Mouse (Mus musculus): ENCODE data around the gene Plekha8.

Gene Plekha8

DNA sequence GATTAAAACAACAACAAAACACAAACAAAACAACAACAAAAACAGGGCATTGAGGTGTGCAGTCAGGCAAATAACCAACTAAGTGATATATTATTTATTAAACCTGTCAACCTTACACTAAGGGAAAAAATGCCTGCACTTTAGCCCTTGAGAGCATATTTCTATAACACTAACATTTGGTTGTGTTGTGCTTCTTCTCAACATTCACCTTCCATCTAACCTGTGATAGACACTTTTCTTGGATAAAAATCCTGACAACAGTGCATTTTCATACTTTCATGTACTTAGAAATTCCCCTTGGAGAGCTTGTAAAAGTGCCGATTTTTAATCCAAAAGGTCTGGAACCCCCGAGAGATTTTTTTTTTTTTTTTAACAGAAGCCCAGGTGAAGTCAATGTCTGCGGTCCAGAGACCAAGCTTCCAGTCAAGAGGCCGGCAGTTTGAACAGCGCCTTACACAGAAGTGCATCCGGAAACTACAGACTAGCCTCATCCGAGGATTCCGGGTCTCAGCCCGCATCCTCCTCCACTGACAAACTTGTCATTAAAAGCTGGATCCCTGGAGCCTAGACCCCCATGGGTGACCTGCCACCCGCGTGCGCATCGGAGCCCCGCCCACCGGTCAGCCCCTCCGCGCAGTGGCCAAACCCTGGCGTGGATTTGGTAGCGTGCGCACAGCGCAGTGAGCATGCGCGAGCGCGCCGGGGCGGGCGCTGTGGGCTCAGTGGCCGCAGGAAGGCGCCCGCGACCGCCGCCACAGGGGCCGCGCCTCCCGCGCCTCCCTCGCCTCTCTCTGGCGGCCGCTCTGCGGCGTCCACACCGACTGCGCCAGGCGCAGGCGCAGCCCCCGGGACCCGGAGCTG, at the start of gene Plekha8:
TSS of gene Plekha8 (plus strand) at position 643 of the 861 bp plus-strand sequence.
- peak; percentile 91 for DNase-seq

DNA sequence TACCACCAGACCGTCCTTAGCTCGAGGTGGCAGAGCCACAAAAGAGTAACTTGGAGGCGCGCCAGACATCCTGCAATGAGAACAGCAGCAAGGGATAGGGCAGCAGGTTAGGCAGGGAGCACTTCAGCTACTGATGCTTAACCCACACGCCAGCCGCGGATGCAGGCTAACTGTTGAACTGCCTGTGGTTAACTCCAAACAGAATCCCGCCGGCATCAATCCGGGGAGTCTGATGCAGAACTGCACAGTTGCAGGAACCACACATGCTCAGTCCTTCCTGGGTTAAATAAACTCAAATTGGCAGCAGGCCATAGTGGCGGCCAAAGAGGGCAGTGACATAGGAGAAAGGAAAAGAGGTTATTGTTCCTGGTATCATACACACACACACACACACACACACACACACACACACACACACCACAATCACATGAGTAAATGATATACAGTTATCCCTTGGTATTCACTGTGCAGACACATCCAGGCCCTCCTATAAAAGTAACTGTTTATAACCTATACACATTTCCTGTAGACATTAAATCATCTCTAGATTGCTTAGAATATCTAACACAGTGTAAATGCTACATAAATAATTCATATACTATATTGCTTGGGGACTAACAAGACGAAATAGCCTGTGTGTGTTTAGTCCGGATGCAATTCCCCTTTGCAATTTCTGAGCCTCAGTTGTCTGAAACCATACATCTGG, 46.4 kb upstream of the Plekha8 start:
- DNase-seq = peak; percentile 78

DNA sequence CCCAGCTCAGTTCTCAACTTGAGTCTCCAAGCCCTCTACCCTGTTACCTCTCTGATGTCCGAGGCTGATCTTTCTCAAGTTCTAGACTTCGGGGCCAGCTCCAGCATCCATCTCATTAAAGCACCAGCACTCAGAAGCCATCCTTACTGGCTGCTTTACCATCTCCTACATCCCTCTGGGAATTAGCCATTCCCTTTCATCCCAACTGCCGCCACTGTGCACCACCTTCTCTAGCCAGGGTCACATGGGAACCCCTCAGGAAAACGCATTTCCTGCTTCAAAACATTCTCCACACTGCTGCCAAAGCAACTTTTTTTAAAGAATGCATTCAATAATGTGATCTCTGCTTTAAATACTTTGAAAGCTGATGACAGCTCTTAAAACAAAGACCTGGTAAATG, 45.6 kb upstream of the Plekha8 start:
- DNase-seq = no peak

DNA sequence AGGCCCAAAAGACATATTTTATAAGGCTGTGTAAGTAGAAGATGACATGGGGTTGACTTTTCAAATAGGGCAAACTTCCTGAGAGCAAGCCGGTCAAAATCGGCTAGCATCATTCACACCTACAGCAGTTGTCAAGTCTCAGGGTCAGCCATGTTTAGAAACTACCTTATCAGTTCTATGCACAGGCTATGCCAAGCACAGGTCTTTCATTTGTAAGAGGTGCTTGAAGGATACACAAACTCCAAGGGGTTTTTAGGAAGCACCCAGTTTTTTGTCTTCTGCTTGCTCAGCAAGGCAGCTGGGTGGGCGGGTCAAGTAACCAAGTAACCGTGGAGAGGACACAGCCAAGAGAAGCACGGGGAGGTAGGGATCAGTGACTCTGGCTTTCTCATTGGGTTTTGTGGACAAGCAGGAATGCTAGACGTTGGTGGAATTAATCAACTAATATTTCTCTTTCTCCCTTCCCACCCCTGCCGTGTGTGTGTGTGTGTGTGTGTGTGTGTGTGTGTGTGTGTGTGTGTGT, 44.0 kb upstream of the Plekha8 start:
- DNase-seq = no peak

DNA sequence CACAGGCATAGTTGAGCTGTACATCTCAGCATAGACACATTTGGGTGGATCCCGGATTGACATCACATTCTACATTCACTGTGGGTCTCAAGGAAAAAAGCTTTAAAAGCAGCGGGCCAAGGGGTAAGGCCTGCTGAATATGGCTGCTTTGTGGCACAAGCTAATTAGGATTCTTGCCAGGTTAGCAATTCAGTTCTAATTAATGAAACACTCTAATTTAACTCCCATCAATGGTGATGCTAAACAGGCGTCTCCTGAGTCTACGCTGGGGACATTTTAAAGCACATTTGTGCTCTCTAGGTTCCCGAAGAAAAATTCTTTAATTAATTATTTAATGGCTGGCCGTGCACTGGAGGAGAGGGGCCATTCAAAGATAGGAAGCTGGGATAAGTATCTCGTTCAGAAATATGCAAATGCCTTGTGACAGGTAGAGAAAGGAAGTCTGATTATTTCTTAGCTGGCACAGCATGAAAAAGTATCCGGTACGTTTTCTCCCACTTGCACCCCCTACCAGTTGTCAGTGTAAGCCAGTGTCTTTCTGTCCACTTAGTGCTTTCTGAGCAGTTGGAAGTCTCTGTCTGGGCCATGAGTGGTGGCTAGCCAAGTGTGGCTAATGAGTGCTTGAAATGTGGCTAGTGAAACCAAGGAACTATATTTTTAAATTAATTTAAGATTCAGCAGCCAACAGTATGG, 42.0 kb upstream of the Plekha8 start:
- no peak for DNase-seq

DNA sequence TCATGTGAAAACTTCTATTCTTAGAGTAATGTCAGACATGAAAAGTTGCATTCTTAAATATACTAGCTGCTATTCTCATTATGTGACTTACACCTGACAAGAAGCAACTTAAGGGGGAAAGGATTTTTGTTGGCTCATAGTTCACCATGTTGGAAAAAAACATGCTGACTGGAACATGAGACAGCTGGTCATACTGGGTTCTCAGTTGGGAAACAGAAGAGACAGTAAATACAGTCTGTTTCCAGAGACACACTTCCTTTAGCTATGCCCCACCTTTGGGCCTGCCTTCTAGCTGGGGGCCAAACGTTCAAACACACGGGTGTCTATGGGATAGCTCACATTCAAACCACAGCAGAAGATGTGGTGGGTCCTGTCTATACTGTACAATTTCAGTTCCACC, 41.3 kb upstream of the Plekha8 start:
- DNase-seq = peak; percentile 75

DNA sequence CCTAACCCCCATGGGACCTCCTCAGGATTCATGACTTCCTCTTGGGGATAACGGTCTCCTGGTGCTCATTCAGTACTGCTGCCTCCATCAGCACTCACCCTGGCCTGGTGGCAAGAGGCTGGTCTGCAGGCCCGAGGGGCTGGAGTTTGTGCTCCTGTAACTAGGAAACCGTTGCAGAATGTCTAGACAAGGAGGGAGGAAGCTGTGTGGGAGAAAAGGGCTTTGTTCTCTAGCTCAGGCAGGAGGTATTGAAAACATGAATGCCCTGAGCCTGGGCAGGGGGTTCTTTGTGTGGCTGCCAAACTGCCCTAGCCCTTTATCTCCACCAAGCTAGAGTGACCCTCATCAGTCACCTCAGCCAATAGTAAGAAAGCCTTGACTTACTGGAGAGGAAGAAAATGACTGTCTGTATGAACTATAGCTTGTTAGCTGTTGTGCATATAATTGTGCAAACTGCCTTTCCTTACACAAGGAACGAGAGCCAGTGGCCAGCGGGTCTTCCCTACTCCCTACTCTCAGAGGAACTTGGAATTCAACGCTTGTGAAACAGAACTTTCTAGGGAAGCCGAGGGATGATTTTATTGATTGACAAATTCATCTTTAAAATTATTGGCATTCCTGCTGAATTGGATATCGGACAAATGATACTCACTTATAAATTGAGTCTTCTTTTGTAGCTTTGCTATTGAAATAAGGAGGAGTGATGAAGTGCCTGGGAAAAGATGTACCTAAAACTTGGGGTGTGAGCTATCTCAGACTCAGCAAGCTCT, 40.4 kb upstream of the Plekha8 start:
- no peak for DNase-seq

DNA sequence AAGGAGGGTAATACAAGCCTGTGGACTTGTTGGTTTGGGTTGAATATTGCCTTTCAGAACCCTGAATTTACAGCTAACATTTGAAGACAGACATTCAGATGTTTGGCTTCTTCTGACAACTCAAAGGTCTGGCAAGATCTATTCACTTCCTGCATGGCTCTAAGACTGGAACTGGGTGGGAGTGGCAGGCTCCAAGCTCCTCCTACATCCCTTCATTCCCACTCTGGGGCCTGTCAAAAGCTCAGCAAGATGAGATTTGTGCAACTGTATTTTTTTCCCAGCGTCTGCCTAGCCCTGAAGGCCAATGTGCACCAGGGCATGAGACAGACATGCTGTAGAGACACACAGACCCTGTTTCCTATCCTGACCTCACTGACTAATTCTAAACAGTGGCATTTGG, 39.1 kb upstream of the Plekha8 start:
- DNase-seq = no peak

DNA sequence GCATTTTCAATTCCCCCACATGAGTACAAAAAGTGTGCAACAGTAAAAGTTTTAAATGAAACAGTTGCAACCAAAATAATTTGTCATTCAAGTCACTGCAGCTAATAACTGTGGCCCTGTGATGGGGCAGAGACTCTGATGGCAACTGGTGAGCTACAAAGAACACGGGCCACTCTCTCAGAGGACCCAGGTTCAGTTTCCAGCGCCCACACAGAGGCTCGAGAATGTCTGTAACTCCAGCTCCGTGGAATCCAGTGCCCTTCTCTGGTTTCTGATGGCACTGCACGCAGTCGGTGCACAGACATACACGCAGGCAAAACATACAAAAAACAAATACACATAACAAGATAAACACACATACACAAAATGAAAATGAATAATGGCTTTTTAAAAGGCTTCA, 37.2 kb upstream of the Plekha8 start:
- no peak for DNase-seq

DNA sequence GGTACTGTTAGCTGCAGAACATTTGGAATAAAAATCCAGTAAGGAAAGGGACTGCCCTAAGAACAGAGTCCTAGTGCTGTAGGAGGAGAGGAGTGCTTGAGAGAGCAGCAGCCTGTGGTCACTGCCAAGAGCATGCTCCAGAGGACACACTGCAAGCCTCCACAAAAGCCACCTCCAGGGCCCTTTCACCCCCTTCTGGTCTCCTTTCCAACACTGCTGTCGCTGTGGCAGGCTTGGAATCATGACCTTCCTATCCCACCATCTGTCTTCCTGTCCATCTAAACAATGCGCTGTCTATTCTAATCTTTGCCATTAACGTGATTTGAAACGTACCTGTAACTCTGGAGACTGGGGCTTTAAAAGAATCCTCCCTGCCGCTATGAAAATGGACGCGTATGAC, 36.4 kb upstream of the Plekha8 start:
- DNase-seq = peak; percentile 85

DNA sequence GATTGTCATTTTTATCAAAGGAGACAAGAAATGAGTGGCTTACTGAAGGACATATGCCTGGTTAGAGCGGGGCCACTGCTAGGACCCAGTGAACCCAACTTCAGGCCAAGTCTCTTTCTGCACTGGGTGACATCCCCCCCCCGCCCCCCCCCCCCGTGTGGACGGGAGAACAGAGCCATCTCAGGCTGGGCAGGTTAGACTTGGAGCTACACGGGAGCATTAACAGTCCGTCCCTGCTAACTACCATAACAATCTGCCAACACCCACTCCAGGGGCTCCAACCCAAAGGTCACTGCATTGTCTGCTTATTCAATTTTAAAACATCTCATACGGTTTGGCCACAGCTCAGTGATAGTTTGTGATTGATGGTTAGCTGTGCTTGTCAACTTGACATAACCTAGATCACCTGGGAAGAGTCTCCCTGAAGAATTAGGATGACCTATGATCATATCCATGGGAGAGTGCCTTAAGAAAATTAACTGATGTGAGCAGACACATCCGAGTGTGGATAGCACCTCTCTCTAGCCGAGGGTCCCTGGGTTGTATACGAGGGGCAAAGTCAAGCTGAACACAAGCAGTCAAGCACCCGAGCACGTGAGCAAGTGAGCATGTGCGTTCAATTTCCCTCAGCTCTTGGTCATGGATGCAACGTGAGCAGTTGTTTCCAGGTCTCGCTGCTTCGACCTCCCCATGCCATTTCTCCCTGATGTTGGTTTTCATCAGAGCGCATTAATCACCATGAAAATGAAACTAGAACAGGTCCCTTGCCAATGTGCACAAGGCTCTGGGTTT, 32.7 kb upstream of the Plekha8 start:
- peak; percentile 54 for DNase-seq

DNA sequence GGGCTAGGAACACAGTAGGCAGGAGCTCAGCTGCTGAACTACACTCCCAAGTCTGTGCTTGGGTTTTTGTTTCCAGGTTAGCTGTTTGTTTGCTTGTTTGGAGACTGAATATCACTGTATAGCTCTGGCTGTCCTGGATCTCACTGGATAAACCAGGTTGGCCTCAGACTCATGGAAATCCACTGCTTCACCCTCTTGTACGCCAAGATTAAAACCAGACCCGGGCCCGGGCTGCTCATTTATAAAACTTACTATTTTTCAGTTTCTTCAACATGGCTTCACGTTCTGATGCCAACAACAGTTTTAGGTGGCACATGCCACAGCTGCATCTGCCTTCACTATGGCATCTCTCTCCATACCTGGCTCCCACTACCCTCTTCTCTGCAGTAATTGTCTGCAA, 31.4 kb upstream of the Plekha8 start:
- DNase-seq = peak; percentile 46

DNA sequence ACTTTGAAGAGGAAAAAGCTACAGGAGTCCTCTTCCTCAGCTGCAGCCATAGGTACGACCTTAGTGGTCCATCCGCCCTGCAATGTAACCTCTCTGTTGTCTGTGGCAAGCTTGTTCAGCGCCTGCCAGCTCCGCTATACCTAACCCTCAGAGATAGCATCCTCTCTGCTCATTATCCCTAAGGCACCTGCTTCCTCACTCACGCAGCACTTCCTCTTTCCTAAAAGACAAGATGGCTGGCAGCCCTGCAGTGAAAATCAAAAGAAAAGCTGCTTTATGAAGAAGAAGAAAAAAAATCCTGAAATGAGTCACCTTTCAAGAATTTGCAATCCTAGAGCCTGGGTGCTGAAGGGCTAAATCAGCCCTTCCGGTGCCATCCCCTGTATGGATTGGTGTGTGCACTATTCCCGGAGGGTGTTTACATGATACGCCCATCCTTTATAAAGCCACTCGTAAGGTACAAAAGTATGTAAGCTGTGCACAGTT, 30.4 kb upstream of the Plekha8 start:
- DNase-seq = no peak

DNA sequence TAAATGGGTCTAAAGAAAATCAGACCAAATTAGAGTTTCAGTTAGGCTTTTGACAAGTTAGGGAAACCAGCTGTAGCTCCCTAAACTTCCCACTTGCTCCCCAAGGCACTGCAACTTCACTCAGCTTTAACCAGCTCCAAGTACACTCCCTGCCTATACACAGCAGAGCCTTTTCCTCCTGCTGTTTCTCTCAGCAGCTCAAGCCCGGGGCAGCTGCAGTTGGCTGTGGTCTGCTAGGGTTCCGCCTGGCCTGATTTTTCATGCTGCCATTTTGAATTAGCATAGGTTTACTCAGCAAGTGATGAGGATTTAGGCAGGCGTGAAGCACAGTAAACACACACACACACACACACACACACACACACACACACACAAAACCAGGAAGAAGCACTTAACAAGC, 29.9 kb upstream of the Plekha8 start:
- DNase-seq = peak; percentile 68

DNA sequence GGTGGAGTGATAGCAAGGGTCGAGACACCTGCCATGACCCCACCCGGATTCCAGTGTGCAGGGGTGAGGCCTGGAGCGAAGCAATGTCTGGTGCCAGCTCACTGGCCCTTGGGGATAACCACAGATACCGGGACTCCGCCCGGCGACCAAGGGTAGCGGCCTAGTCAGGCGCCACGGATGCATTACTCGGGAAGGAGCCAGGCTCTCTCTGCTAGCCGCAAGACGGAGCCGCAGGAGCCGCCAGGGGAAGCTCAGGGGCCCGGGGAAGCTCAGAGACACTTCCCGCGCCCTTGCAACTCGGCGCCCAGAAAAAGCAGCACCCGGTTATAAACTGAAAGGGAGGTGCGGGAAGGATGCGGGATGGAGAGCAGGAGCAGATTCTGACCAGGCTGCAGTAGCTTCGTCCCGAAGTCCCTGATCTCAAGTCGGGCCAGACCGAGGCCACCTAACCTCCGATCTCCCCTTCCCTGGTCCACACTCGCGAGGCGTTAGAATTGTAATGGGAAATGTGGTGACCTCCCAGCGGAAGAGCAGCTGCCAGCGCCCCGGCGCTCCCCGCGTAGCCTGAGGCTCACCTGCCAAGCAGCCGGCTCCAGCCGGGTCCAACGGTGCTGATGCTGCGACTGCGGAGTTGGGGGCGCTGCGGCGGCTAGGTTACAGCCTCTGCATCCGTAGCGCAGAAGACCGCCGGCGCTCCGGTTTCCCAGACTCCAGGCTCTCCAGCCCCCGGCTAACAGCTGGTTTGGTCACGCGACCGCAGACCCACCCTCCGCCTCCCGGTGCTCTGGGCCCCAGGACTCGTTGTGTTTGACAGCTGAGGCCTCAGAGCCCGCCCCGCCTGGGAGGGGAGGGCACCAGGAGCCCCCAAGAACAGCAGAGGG, 29.0 kb upstream of the Plekha8 start, which contains the start of gene Scrn1:
TSS of gene Scrn1 (minus strand) at position 825 of the 881 bp plus-strand sequence.
- DNase-seq = peak; percentile 79

DNA sequence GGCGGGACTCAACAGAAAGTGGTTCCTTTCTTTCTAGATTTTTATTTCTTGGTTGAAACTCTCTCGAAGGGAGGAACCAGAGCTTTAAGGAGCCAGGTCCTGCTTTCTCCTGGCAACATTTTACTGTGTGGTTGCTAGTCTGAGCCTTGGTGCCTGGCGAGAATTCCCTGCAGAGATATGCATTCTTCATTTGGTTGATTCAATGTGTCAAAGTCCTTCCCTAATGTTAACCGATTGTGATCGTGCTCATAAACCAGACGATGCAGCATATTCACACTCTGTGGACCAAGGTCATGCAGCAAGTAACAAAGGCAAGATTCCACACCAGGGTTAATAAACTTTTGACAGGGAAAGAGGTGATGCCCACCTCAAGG, 28.4 kb upstream of the Plekha8 start:
- DNase-seq = no peak

DNA sequence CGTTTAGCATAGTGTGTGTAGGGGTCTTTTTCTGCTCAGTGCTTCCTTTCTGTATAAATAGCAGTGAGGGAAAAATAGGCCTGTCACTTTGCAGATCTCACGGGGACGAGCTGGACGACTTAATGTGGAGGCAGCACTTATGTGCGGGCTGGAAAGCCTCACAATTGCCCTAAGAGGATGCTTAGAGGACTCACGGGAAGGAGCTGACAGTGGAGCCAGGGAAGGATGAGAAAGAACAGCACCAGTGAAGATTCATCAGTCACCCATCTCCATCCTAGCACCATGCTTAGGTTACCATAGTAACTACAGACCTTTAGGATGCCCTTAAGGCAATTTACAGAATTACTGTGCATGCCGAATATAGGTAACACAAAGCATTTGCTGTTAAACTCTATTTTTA, 25.1 kb upstream of the Plekha8 start:
- no peak for DNase-seq

DNA sequence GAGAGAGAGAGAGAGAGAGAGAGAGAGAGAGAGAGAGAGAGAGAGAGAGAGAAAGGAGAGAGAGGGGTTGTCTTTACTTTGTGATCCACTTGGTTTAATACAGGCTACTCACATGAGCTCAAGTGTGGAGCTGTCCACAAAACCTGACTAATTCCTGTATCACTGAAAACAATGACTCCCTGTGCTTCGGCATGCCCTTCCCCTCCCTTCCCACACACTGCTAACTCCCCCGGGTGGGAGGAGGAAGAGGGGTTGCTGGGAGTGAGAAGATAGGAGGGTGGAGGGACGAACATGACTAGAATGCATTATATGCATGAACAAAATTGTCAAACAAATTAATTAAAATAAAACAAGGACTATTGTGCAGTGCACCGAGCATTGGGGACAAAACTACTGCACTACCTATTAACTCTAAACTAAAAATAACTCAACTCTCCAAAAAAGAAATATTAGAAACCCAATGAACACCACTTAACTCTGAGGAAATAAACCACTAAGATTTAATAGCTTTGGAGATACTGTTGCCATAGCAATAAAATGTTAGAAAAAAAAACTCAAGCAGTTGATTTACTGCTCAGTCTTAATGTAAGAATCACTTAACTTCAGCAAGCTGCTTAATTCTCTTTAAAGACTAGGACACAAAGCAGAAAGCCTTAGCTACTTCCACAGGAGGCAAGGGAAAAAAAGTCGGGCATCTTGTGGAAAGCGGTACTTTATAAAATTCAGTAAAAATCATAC, 21.5 kb upstream of the Plekha8 start:
- DNase-seq = no peak

DNA sequence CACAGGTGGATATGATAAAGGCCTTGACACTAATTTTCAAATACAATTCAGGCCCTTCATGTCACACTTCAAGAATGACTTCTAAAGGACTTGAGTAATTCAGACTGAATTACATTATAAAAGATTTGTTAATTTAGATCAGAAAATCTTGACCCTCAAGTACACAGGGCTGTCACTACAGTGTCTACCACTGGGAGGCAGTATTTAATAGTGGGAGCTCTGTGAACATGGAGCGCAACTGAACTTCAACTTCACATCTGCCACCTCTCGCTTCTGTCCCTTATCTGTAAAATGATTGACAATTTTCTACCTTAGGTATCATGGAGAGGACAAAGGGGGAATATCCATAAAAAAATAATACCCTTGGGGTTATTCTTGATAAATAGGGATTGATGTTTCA, 8.7 kb upstream of the Plekha8 start:
- DNase-seq = peak; percentile 78

DNA sequence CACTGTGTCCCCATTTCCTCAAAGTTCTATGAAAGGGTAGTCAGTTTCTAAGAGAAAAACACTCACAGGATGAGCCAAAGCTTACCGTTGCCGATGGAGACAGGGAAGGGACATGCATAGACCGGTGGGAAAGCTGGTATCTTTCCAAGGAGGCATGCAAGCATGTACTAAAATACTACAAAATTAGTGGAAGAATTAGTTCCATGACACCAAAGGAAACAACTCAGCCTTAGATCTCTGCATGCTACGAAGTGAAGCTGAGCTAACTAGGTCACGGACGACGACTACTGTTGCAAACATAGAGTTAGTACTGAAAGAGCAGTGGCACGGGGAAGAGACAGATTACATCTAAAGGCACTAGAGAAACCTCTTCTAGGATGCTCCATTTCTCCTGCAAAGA, 8.0 kb upstream of the Plekha8 start:
- no peak for DNase-seq

Measured in cerebellum, adult 9-10 months (tissue).